Mouse (Mus musculus) small intestine, adult 2 months (tissue): ENCODE data around the gene Steap3. TPM values are rescaled to one million over a fixed set of nuclear protein-coding genes. Genes with fewer than 3 reads are reported as not detected.
"Not testable (repeated sequence)": the region's sequence is repeated elsewhere in the genome, so short reads cannot be mapped to it uniquely, and the experiment has no call there.

Experiments used
- H3K27ac ChIP-seq: fragments of 200-500 bp; 2 replicates; pipeline ENCODE4 v1.5.1; 2012; ENCODE audit warnings: low read depth, low read length, control low read depth, inconsistent platforms; ENCODE audit not compliant: insufficient read depth
- H3K27me3 ChIP-seq: fragments of 200-500 bp; 2 replicates; pipeline ENCODE4 v1.6.1; 2012; ENCODE audit warnings: mild to moderate bottlenecking, moderate library complexity, low read length, inconsistent platforms; ENCODE audit not compliant: control insufficient read depth, insufficient read depth
- H3K36me3 ChIP-seq: fragments of 200-500 bp; 2 replicates; pipeline ENCODE4 v1.6.1; 2012; ENCODE audit warnings: mild to moderate bottlenecking, low read length, control low read depth, inconsistent platforms; ENCODE audit not compliant: control insufficient read depth, insufficient read depth
- H3K4me1 ChIP-seq: fragments of 200-500 bp; 2 replicates; pipeline ENCODE4 v1.6.1; 2012; ENCODE audit warnings: low read length, inconsistent platforms, mixed read lengths; ENCODE audit not compliant: control insufficient read depth, insufficient read depth, insufficient read length
- H3K4me3 ChIP-seq: fragments of 200-500 bp; 2 replicates; pipeline ENCODE4 v1.5.1; 2012; ENCODE audit warnings: low read depth, mild to moderate bottlenecking, control low read depth, inconsistent platforms, low read length, moderate library complexity
- CTCF ChIP-seq: fragments of 200-500 bp; IDR thresholded peaks from 2 replicates; pipeline ENCODE4 v1.5.1; 2012; ENCODE audit warnings: low read depth, mild to moderate bottlenecking, control low read depth, inconsistent platforms, low read length, moderate library complexity, mixed read lengths; ENCODE audit not compliant: insufficient replicate concordance, insufficient read length; ENCODE audit errors: extremely low read depth
- POLR2A ChIP-seq: fragments of 200-500 bp; IDR thresholded peaks from 2 replicates; pipeline ENCODE4 v1.6.1; 2012; ENCODE audit warnings: low read depth, mild to moderate bottlenecking, control low read depth, inconsistent platforms, low read length, moderate library complexity
- WGBS: fragments of 180-500 bp; shearing (Covaris S2); methylation state at CpG from one replicate; pipeline ENCODE4 v1.1.7; 2018; 5-methylcytosine and 5-hydroxymethylcytosine counted together
- polyA plus RNA-seq: library from polyadenylated mRNA; depleted of rRNA; stranded (reverse); fragments of >200 nt; gene quantifications from 2 replicates; pipeline ENCODE4 v1.2.3, GENCODE M21; 2012

Gene Steap3
- polyA plus RNA-seq, 1 experiment: 12.9 TPM

GRCm38 (mm10) chr1:120287679-120288078, 15.2 kb upstream of the Steap3 start:
- H3K27me3 ChIP-seq: no peaks in the 10 kb centered on the region
- no peak overlapping the region for H3K27ac ChIP-seq
- H3K36me3 ChIP-seq: no peaks in the 10 kb centered on the region
- TF ChIP-seq POLR2A (no peak), CTCF (no peak)
- H3K4me3 ChIP-seq: no peak overlapping the region
- WGBS: 55% methylated on average over 4 of the region's 4 CpGs
- H3K4me1 ChIP-seq: no peaks in the 10 kb centered on the region

DNA sequence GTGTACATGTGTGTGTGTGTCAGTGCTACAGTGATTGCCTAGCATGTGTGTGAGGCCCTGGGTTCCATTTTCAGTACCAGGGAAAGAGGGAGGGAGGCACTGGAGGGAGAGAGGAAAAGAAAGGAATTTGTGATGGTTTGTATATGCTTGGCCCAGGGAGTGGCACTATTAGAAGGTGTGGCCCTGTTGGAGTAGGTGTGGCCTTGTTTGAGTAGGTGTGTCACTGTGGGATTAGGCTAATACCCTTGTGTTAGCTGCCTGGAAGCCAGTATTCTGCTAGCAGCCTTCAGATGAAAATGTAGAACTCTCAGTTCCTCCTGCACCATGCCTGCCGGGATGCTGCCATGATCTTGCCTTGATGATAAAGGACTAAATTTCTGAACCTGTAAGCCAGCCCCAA, 3.6 kb upstream of the Steap3 start:
- not testable (repeated sequence) for H3K4me1 ChIP-seq, H3K27me3 ChIP-seq, H3K36me3 ChIP-seq, H3K4me3 ChIP-seq, H3K27ac ChIP-seq
- WGBS: 81% methylated on average over 1 of the region's 1 CpGs

- Histone ChIP-seq H3K4me3 (no peak overlapping the region), H3K36me3 (no peaks in the 10 kb centered on the region), H3K27me3 (no peaks in the 10 kb centered on the region), H3K4me1 (peaks cover under 1% of the 10 kb centered on the region), H3K27ac (no peak overlapping the region)
- 80% methylated on average over 3 of the region's 3 CpGs for WGBS
- no peak for TF ChIP-seq POLR2A
- TF ChIP-seq CTCF: no peak
These were observed 2.7 kb upstream of the Steap3 start for GRCm38 (mm10) chr1:120275224-120275623.

- H3K4me1 ChIP-seq: peaks cover 4% of the 10 kb centered on the region
- no peak overlapping the region for H3K27ac ChIP-seq
- no peak overlapping the region for H3K4me3 ChIP-seq
- TF ChIP-seq CTCF (no peak), POLR2A (no peak)
- no peaks in the 10 kb centered on the region for H3K36me3 ChIP-seq
- no peaks in the 10 kb centered on the region for H3K27me3 ChIP-seq
- 67% methylated on average over 3 of the region's 3 CpGs for WGBS
These were observed 1.6 kb downstream of the Steap3 start for GRCm38 (mm10) chr1:120270882-120271281.

DNA sequence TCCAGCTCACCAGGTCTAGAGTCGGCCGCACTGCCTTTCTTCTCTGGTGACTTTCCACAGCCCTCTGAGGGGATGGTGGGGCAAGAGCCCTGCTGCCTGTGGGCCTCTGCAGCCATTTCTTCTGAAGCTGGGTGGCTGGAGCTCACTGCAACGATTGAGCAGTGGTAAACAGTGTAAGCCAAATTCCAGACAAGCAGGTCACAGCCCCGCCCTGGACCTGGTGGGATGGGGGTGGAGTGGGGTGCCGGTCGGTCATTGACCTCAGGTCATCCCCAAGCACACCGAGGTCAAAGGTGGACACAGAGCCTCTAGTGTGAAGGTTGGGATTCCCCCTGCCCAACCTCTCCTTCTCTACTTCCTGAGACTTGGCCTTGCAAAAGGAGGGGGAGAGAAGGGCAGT, 2.4 kb downstream of the Steap3 start:
- H3K27ac ChIP-seq: no peak overlapping the region
- WGBS: 50% methylated on average over 7 of the region's 7 CpGs

GRCm38 (mm10) chr1:120267631-120268030, 4.9 kb downstream of the Steap3 start:
- Histone ChIP-seq H3K36me3 (no peaks in the 10 kb centered on the region), H3K27ac (no peak overlapping the region), H3K27me3 (no peaks in the 10 kb centered on the region), H3K4me3 (no peak overlapping the region), H3K4me1 (peaks cover 24% of the 10 kb centered on the region)
- TF ChIP-seq POLR2A (no peak), CTCF (no peak)
- 89% methylated on average over 3 of the region's 3 CpGs for WGBS

More for the DNA sequence above, 2.4 kb downstream of the Steap3 start:
- Histone ChIP-seq H3K4me1 (peaks cover 9% of the 10 kb centered on the region), H3K27me3 (no peaks in the 10 kb centered on the region), H3K36me3 (no peaks in the 10 kb centered on the region), H3K4me3 (no peak overlapping the region)
- no peak for TF ChIP-seq CTCF
- TF ChIP-seq POLR2A: no peak

DNA sequence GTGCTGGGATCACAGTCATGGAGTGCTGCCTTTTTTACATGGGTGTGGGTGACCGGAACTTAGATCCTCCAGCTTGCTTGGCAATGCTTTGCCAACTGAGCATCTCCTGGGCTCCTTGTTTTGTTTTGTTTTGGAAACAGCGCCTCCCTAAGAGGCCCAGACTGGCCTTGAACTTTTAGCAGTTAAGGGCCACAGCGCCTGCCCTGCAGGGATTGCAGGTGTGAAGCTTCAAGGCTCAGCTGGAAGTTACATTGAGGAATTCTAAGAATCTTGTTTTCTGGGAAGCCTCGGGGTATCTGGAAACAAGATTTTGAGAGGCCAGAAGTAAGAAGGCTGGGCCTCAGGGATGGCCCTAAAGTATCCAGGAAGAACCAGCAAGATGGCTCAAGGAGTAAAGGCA, 6.0 kb downstream of the Steap3 start:
- no peak overlapping the region for H3K4me3 ChIP-seq
- TF ChIP-seq POLR2A (no peak), CTCF (no peak)
- H3K36me3 ChIP-seq: no peaks in the 10 kb centered on the region
- no peak overlapping the region for H3K27ac ChIP-seq
- no peaks in the 10 kb centered on the region for H3K27me3 ChIP-seq
- WGBS: 47% methylated on average over 4 of the region's 4 CpGs
- peaks cover 30% of the 10 kb centered on the region for H3K4me1 ChIP-seq

GRCm38 (mm10) chr1:120264861-120265686, 7.4 kb downstream of the Steap3 start:
- peaks cover 27% of the 10 kb centered on the region for H3K4me1 ChIP-seq
- no peaks in the 10 kb centered on the region for H3K36me3 ChIP-seq
- H3K4me3 ChIP-seq: peak overlapping the region; percentile 85
- H3K27me3 ChIP-seq: no peaks in the 10 kb centered on the region
- no peak for TF ChIP-seq CTCF
- TF ChIP-seq POLR2A: no peak
- H3K27ac ChIP-seq: peak overlapping the region; percentile 31; the same call in 1 of the 2 replicates
- WGBS: 1% methylated on average over 40 of the region's 40 CpGs
